Mouse (Mus musculus) MN1 (cell line): ENCODE results near the gene Ap1b1.
"Not testable (repeated sequence)": the region's sequence is repeated elsewhere in the genome, so short reads cannot be mapped to it uniquely, and the experiment has no call there.

Source experiments
- DNase-seq: peaks from one replicate; pipeline ENCODE4 v3.0.0-alpha.2; 2016; ENCODE audit warnings: low spot score

Gene Ap1b1

DNA sequence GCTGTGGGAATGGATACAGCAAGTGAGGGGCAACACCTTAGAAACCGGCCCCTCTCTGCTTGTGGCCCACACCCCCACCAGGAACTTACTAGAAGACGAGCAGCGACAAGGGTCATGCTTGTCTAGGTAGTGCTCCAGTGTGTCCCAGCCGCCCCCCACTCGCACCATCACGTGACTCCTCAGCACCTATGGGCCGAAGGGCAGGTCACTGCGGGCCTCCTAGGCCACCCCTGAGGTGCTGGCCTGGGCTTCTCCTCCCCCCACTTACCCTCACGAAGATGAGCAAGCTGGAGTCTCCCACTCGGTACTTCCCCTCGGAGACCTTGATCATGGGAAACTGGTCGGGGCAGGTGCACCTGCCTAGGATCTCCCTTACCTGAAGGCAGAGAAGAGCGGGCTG is 75.7 kb downstream of the Ap1b1 start:
- no peak for DNase-seq

DNA sequence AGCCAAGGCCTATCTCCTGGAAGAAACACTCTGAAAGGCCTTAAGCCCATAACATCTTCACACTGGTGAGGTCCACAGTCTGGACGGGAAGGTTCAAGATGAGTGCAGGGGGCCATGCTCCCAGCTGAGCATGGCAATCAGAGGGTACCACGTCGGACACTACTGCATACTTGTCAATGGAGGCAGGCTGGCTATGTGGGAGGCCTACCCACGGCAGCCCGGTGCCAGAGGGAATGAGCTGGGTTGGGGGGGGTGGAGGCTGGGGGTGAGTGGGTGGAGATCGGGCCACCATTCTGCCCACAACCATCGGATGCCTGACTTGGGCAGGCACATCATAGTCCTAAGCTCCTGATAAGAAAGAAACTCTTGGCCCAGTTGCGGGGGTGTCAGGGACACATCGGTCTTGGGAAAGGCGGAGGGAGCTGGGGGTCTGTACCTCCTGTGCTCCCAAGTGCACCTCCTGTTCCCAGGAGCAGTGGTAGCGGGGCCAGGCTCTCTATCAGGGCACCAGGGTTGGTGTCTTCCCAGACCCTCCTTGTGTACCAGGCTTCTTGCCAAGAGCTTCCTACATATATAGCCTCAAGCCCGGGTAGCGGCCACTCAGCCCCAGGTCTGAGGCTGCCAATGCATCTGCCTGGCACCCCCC is 76.4 kb downstream of the Ap1b1 start:
- no peak for DNase-seq

DNA sequence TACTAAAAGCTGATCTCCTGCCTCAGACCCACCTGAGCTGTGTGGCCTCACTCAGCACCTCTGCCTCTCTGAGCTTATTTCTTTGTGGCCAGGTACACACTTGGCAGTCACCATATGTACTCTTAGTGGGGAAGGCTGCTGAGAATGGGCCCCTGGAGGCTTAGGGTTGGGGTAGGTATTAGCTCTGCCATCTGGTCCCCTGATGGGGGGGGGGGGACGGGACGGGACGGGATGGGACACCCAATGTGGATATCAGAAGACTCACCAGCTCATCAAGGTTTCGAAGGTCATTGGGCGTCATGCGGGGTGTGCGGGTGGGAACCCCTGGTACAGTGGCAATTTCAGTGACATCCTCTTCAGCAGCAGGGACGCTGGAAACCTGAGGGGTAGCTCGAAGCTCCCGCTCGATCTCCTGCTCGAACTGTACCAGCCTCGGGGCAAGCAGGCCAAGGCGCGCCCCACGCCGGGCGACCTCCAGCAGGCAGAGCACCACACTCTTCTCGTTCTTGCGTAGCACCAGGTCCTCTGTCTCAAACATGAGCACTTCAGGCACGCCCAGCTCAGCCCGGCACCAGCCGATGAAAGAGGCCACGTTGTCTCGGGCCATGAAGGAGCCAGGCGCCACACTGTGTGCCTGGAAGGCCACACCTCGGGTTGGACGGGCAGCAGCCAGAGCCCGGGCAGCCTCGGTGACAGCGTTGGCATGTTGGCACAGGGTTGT is 77.1 kb downstream of the Ap1b1 start:
- no peak for DNase-seq

DNA sequence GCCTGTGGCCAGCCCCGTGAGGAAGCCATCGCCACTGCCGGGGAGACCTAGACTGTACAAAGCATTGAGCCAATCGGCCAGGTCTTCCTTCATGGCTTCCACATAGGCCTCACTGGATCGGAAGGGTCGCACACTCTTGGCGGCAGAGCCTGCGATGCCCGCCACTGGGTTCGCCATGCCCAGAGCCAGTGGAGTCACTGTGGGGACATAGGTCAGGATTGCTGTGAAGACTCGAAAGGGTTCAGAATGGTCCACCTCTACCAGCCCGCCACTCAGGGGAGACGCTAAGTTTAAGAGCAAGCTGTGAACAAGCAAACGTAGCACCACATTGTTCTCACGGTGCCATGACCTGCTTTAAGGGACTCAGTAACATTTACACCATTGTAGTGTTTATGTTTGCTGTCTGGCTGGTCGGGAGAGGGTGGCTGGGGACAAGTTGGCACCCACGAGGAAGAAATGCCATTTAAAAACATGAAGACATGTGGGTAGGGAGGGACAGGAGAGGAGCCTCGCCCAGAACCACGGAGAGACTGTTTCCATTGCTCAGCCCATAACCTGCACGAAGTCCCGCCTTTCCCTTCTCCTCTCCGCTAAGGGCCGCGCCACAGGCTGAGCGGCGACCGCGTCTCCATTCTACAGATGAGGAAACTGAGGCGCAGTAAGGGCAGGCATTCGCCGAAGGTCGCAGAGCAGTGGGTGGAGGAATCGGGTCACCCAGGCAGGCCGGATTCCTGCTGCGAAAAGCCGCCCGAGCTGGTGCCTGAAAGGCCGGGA is 77.8 kb downstream of the Ap1b1 start:
- DNase-seq: no peak

DNA sequence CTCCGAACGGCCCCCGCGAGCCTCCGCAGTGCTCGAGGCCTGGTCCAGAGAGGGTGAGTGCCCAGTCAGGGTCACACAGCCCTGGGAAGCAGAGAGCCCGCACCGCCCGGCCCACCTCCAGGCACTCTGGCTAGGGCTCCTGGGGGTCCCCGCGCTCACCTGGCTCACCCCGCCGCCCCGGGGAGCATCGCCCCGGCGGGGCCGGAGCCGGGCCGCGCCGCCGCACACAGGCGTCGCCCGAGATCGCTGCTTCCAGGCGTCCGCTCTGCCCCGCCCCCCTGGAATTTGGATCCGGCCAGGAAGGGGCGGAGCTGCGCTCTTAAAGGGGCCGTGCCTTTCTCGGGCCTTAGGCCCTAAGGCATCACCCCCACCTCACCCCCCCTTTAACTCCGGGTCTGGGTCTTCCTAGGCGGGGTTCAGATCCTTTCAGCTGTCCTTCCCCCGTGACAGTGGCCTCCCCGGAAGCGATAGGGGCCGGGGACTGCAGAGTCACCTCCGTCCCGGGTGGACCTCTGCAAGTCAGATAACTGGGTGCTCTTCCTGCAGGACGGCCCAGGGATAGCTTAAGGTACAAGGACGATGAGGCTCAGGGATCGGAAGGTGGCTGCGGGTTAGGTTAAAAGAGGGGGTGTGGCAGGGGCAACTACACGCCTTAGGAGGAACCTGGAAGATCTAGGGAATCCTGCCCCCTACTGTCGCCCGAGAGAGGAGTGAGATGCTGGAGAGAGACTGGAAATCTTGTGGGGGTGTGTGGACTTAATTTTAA is 78.6 kb downstream of the Ap1b1 start, which contains the start of gene Gas2l1:
Gene Gas2l1 (minus strand): TSS at position 272 of the 766 bp plus-strand sequence.
- DNase-seq: peak; percentile 96

DNA sequence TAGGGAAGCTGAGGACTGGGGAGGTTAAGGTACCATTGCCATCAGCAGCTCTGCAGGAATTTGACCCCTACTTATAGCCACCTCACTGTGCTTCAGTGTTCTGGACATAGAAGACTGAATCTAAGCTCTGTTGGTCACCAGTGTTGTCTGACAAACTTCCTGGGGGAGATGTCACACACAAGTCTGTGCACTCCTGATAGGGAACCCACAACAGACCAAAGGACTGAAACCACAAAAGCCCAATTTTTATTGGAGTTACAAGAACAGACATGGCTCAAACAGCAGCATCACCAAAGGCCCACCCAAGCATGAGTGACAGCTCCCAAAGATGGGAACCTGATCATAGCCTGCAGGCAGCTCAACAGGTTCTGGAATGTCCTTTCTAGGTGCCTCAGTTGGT is 80.4 kb downstream of the Ap1b1 start:
- DNase-seq: no peak

DNA sequence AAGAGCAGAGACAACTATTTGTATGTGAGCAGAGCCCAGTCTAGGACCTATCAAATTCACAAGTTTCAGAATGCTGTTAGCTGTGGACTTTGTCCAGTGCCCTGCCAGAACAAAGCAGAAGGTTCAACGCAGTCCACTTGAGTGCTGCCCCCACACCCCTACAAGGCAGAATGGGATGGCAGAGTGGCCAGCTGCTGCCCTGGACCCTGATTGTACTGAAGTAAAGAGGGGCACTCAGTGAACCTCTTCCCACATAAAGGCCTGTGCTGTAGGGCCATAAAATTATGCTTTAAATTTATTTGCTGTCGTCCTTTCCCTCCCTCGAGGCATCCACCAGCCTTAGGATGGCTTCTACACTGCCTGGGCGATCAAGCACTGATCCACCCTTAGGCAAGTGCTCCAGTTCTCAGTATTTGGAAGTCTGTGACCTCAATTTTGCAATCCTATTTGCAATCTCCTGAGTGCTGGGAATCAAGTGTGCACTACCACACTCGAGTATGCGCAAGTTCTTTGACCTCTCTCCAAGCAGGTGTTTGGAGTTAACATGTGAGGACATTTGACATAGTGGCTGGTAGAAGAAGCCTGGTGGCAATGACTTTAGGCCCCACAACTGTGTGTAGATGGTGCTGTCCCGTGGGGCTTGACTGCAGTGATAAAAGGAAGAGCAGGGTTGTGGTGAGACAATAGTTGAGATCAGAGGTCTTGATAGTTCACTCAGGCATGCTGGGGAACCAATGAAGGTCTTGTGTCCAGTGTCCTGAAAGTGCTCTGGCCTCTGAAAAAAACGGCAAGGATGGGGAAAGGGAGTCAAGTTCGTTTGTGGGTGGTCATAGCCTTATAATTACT is 81.7 kb downstream of the Ap1b1 start:
- no peak for DNase-seq

DNA sequence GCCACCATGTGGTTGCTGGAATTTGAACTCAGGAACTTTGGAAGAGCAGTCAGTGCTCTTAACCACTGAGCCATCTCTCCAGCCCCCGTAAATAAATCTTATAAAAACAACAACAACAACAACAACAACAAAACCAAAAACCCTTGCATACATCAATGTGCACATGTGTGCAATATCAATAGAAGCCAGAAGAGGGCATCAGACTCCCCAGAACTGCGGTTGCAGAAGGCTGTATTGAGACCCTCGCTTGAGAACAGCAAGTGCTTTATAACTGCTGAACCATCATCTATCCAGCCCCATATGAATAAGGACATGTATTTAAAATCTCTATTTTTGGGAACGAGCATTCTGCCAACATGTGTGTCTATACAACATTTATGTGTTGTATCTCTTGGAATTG is 88.3 kb downstream of the Ap1b1 start:
- no peak for DNase-seq

DNA sequence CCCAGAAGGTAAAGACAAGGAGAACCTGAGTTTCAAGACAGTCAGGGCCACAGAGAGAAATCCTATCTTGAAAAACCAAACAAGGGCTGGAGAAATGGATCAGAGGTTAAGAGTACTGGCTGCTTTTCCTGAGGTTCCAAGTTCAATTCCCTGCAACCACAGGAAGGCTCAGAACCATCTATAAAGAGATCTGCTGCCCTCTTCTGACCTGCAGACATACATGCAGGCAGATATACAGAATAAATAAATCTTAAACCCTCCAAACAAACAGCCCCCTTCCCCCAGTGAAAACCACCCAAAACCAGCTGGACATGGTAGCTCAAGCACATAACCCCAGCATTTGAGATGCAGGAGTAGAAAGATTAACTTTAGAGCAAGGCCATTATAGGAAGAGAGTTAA is 89.1 kb downstream of the Ap1b1 start:
- no peak for DNase-seq

DNA sequence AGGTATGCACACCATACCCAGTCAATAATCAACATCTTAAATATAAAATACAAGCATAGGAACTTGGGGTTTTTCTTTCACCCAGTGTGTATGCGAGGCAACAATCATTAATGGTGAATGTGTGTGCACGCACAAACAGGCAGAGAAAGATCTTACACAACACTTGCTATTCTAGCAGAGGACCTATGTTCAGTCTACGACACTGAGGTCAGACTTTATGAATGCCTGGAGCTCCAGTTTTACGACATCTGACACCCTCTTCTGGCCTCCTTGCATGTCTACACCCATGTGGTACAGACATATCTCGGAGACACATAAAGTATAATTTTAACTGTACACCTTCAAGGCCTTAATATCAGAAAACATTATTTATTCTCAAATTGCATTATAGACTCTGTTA is 90.2 kb downstream of the Ap1b1 start:
- not testable (repeated sequence) for DNase-seq

DNA sequence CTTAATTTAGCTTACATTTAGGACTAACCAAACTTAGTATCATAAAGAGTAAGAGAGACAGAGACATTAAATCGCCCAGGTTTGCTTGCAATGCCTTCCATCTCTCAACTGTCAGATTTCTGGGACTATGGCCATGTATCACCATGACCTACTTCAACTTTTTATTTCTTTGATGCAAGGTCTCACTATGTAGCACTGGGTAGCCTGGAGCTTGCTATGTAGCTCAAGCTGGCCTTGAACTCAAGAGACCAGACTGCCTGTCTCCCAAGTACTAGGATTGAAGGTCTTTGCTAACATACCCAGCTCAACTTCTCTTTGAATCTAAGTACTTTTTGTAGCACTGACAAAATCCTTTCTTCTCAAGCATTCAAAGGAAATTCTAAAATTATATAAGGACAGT is 102.5 kb downstream of the Ap1b1 start:
- no peak for DNase-seq

DNA sequence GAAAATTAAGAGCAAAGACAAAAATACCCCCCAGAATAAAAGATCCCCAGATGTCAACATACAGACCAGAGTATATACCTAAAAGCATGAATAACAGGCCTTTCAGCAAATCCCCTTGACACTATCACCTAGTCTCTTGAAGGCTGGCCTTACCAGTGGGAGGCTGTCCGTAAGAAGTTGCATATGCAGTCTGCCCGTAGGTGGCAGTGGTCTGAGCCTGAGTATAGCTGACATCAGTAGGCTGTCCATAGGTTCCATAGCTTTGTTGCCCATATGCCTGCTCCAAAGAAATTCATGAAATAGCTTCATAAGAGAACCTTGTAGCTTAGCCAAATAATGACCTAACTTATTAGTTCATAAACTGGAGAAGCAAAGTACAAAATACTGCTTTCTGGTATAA is 105.1 kb downstream of the Ap1b1 start:
- DNase-seq: peak; percentile 65
